Mouse (Mus musculus): ENCODE results near the gene Zc3h12c. TPM values are rescaled to one million over a fixed set of nuclear protein-coding genes. Genes with fewer than 3 reads are reported as not detected.
A peak's percentile ranks its signal among the peaks of the same experiment; 100 is the strongest.

Zc3h12c gene
- polyA plus RNA-seq, 1 experiment from 2014 or later = 6.0 TPM

- 79% methylated on average over 4 of the region's 4 CpGs for WGBS
- no peaks in the 10 kb centered on the region for H3K27me3 ChIP-seq (ENCODE audit: control insufficient read depth, insufficient read depth, low read length)
- no peaks in the 10 kb centered on the region for H3K4me1 ChIP-seq (ENCODE audit: control insufficient read depth, insufficient read depth, low read length)
- ATAC-seq (replicated peaks; ENCODE audit: insufficient number of reproducible peaks, low FRiP score, low TSS enrichment, low read depth) (no peak), DNase-seq (ENCODE audit: low spot score) (no peak)
- H3K4me3 ChIP-seq (ENCODE audit: low read depth, low read length) = peak overlapping the region; percentile 18
- H3K4me2 ChIP-seq (ENCODE audit: low read depth, low read length) = peak overlapping the region; percentile 4; the same call in 1 of the 2 replicates
- no peaks in the 10 kb centered on the region for H3K36me3 ChIP-seq (replicated peaks; ENCODE audit: control insufficient read depth, insufficient read depth, low read depth, low read length)
- peak overlapping the region; percentile 25; the same call in 1 of the 2 replicates for H3K9ac ChIP-seq (replicated peaks; ENCODE audit: low read length)
- H3K9me3 ChIP-seq (replicated peaks; ENCODE audit: control insufficient read depth, low read length) = no peaks in the 10 kb centered on the region
- no peak overlapping the region; the same call in 1 of the 2 replicates for H3K27ac ChIP-seq (replicated peaks; ENCODE audit: low read depth, low read length)
Observed at GRCm38 (mm10) chr9:52148831-52149230, 19.5 kb downstream of the Zc3h12c start.

DNA sequence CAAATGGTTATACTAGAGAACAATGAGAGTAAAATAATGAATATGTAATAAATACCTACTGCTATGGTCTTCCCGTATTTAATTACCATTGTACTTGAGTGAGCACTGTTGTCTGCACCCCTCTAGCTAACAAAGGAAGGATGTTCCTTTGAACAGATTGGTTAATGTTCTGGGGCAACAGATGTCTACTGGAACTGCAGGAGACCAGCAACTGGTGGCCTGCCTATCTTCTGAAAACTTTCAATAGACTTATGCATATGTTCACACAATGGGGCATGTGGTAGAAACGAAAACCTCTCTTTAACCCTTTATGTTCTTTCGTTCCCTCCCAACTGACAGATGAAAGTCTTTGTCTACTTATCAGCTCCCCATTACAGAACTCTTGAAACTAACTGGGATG lies 20.1 kb downstream of the Zc3h12c start:
- Histone ChIP-seq H3K27me3 (ENCODE audit: control insufficient read depth, insufficient read depth, low read length) (no peaks in the 10 kb centered on the region), H3K4me2 (ENCODE audit: low read depth, low read length) (no peak overlapping the region; the same call in 1 of the 2 replicates), H3K27ac (replicated peaks; ENCODE audit: low read depth, low read length) (no peak overlapping the region; the same call in 1 of the 2 replicates), H3K9ac (replicated peaks; ENCODE audit: low read length) (no peak overlapping the region), H3K4me3 (ENCODE audit: low read depth, low read length) (peak overlapping the region; percentile 18; the same call in 1 of the 2 replicates), H3K9me3 (replicated peaks; ENCODE audit: control insufficient read depth, low read length) (no peaks in the 10 kb centered on the region), H3K36me3 (replicated peaks; ENCODE audit: control insufficient read depth, insufficient read depth, low read depth, low read length) (no peaks in the 10 kb centered on the region), H3K4me1 (ENCODE audit: control insufficient read depth, insufficient read depth, low read length) (no peaks in the 10 kb centered on the region)
- DNase-seq (ENCODE audit: low spot score) (no peak), ATAC-seq (replicated peaks; ENCODE audit: insufficient number of reproducible peaks, low FRiP score, low TSS enrichment, low read depth) (no peak)
- 67% methylated on average over 3 of the region's 3 CpGs for WGBS

DNA sequence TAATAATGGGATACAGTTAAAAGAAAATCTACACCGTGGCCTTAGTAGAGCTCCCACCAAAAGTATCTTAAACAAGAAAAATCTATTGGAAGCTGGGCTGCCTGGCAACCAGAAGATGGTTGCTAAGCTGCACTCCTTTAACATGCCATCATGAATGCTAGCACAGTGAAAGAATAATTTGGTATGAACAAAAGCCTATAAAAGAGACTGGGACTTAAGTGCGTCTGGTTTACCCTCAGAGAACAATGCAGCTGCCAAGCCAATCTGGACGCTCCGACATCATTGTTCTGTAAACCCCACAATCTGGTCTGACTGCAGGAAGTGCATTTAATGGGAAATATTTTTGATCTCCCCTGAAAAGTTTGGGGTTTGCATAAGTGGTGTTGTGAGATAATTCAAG lies 22.1 kb downstream of the Zc3h12c start:
- H3K4me1 ChIP-seq (ENCODE audit: control insufficient read depth, insufficient read depth, low read length) = no peaks in the 10 kb centered on the region
- no peaks in the 10 kb centered on the region for H3K36me3 ChIP-seq (replicated peaks; ENCODE audit: control insufficient read depth, insufficient read depth, low read depth, low read length)
- DNase-seq (ENCODE audit: low spot score) (peak; percentile 39), ATAC-seq (replicated peaks; ENCODE audit: insufficient number of reproducible peaks, low FRiP score, low TSS enrichment, low read depth) (peak; percentile 66)
- no peak overlapping the region for H3K4me2 ChIP-seq (ENCODE audit: low read depth, low read length)
- no peaks in the 10 kb centered on the region for H3K27me3 ChIP-seq (ENCODE audit: control insufficient read depth, insufficient read depth, low read length)
- no peak overlapping the region for H3K27ac ChIP-seq (replicated peaks; ENCODE audit: low read depth, low read length)
- H3K4me3 ChIP-seq (ENCODE audit: low read depth, low read length) = no peak overlapping the region
- no peak overlapping the region for H3K9ac ChIP-seq (replicated peaks; ENCODE audit: low read length)
- H3K9me3 ChIP-seq (replicated peaks; ENCODE audit: control insufficient read depth, low read length) = no peaks in the 10 kb centered on the region
- WGBS = 65% methylated on average over 4 of the region's 4 CpGs

- no peaks in the 10 kb centered on the region for H3K36me3 ChIP-seq (replicated peaks; ENCODE audit: control insufficient read depth, insufficient read depth, low read depth, low read length)
- no peak for DNase-seq (ENCODE audit: low spot score)
- no peak overlapping the region for H3K4me3 ChIP-seq (ENCODE audit: low read depth, low read length)
- no peak overlapping the region for H3K4me2 ChIP-seq (ENCODE audit: low read depth, low read length)
- 93% methylated on average over 2 of the region's 2 CpGs for WGBS
- no peaks in the 10 kb centered on the region for H3K27me3 ChIP-seq (ENCODE audit: control insufficient read depth, insufficient read depth, low read length)
- no peak for ATAC-seq (replicated peaks; ENCODE audit: insufficient number of reproducible peaks, low FRiP score, low TSS enrichment, low read depth)
- H3K9me3 ChIP-seq (replicated peaks; ENCODE audit: control insufficient read depth, low read length) = no peaks in the 10 kb centered on the region
- no peak overlapping the region for H3K9ac ChIP-seq (replicated peaks; ENCODE audit: low read length)
- no peaks in the 10 kb centered on the region for H3K4me1 ChIP-seq (ENCODE audit: control insufficient read depth, insufficient read depth, low read length)
- no peak overlapping the region for H3K27ac ChIP-seq (replicated peaks; ENCODE audit: low read depth, low read length)
Observed at GRCm38 (mm10) chr9:52132771-52133170, 35.6 kb downstream of the Zc3h12c start.

DNA sequence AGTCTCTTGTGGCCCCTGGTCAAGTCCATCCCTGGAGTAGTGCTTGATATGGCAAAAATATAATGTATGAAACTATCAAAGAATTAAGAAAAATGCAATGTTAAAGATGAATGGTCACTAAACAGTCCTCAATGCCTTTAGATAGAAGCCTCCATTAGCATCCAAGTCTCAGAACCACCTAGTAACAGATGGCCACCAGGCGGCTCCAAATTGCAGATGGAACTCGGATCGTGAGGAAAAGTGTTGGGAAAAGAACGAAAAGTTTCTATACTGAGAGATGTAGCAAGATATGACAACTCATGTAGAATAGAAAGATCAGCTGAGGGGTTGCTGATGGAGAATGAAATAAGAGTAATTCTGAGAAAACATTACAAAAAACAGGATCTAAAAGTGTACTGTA lies 38.0 kb downstream of the Zc3h12c start:
- 75% methylated on average over 4 of the region's 4 CpGs for WGBS
- Histone ChIP-seq H3K4me1 (ENCODE audit: control insufficient read depth, insufficient read depth, low read length) (no peaks in the 10 kb centered on the region), H3K27ac (replicated peaks; ENCODE audit: low read depth, low read length) (no peak overlapping the region), H3K4me3 (ENCODE audit: low read depth, low read length) (no peak overlapping the region), H3K4me2 (ENCODE audit: low read depth, low read length) (no peak overlapping the region), H3K9me3 (replicated peaks; ENCODE audit: control insufficient read depth, low read length) (no peaks in the 10 kb centered on the region), H3K27me3 (ENCODE audit: control insufficient read depth, insufficient read depth, low read length) (no peaks in the 10 kb centered on the region), H3K36me3 (replicated peaks; ENCODE audit: control insufficient read depth, insufficient read depth, low read depth, low read length) (peaks cover 2% of the 10 kb centered on the region; the same call in 1 of the 2 replicates), H3K9ac (replicated peaks; ENCODE audit: low read length) (no peak overlapping the region)
- peak; percentile 15 for DNase-seq (ENCODE audit: low spot score)
- ATAC-seq (replicated peaks; ENCODE audit: insufficient number of reproducible peaks, low FRiP score, low TSS enrichment, low read depth) = no peak

- no peak overlapping the region for H3K4me2 ChIP-seq (ENCODE audit: low read depth, low read length)
- H3K27me3 ChIP-seq (ENCODE audit: control insufficient read depth, insufficient read depth, low read length) = no peaks in the 10 kb centered on the region
- H3K4me3 ChIP-seq (ENCODE audit: low read depth, low read length) = no peak overlapping the region
- H3K27ac ChIP-seq (replicated peaks; ENCODE audit: low read depth, low read length) = no peak overlapping the region
- DNase-seq (ENCODE audit: low spot score) (no peak), ATAC-seq (replicated peaks; ENCODE audit: insufficient number of reproducible peaks, low FRiP score, low TSS enrichment, low read depth) (no peak)
- H3K9me3 ChIP-seq (replicated peaks; ENCODE audit: control insufficient read depth, low read length) = no peaks in the 10 kb centered on the region
- no peak overlapping the region for H3K9ac ChIP-seq (replicated peaks; ENCODE audit: low read length)
- H3K4me1 ChIP-seq (ENCODE audit: control insufficient read depth, insufficient read depth, low read length) = no peaks in the 10 kb centered on the region
- H3K36me3 ChIP-seq (replicated peaks; ENCODE audit: control insufficient read depth, insufficient read depth, low read depth, low read length) = peaks cover 2% of the 10 kb centered on the region; the same call in 1 of the 2 replicates
- 81% methylated on average over 6 of the region's 6 CpGs for WGBS
Observed at GRCm38 (mm10) chr9:52125225-52125624, 43.1 kb downstream of the Zc3h12c start.

GRCm38 (mm10) chr9:52119212-52119611 lies 49.2 kb downstream of the Zc3h12c start:
- Histone ChIP-seq H3K9me3 (replicated peaks; ENCODE audit: control insufficient read depth, low read length) (no peaks in the 10 kb centered on the region), H3K4me1 (ENCODE audit: control insufficient read depth, insufficient read depth, low read length) (no peaks in the 10 kb centered on the region), H3K27ac (replicated peaks; ENCODE audit: low read depth, low read length) (no peak overlapping the region), H3K27me3 (ENCODE audit: control insufficient read depth, insufficient read depth, low read length) (no peaks in the 10 kb centered on the region), H3K9ac (replicated peaks; ENCODE audit: low read length) (no peak overlapping the region), H3K36me3 (replicated peaks; ENCODE audit: control insufficient read depth, insufficient read depth, low read depth, low read length) (peaks cover 3% of the 10 kb centered on the region; the same call in 1 of the 2 replicates), H3K4me3 (ENCODE audit: low read depth, low read length) (no peak overlapping the region), H3K4me2 (ENCODE audit: low read depth, low read length) (no peak overlapping the region)
- WGBS = 81% methylated on average over 4 of the region's 4 CpGs
- ATAC-seq (replicated peaks; ENCODE audit: insufficient number of reproducible peaks, low FRiP score, low TSS enrichment, low read depth) (no peak), DNase-seq (ENCODE audit: low spot score) (no peak)

- DNase-seq (ENCODE audit: low spot score) = no peak
- Histone ChIP-seq H3K4me1 (ENCODE audit: control insufficient read depth, insufficient read depth, low read length) (no peaks in the 10 kb centered on the region), H3K27ac (replicated peaks; ENCODE audit: low read depth, low read length) (no peak overlapping the region), H3K4me3 (ENCODE audit: low read depth, low read length) (no peak overlapping the region), H3K4me2 (ENCODE audit: low read depth, low read length) (no peak overlapping the region), H3K9ac (replicated peaks; ENCODE audit: low read length) (no peak overlapping the region), H3K36me3 (replicated peaks; ENCODE audit: control insufficient read depth, insufficient read depth, low read depth, low read length) (peaks cover 3% of the 10 kb centered on the region; the same call in 1 of the 2 replicates), H3K27me3 (ENCODE audit: control insufficient read depth, insufficient read depth, low read length) (no peaks in the 10 kb centered on the region), H3K9me3 (replicated peaks; ENCODE audit: control insufficient read depth, low read length) (no peaks in the 10 kb centered on the region)
- 87% methylated on average over 5 of the region's 5 CpGs for WGBS
- no peak for ATAC-seq (replicated peaks; ENCODE audit: insufficient number of reproducible peaks, low FRiP score, low TSS enrichment, low read depth)
Observed at GRCm38 (mm10) chr9:52113091-52113490, 55.3 kb downstream of the Zc3h12c start.

All from embryonic facial prominence, embryonic 11.5 days (tissue).